Mouse (Mus musculus) v-Abl transformed pro-B cells (cell line): ENCODE results near the gene Ufc1.

Source experiments
- in situ Hi-C, 2 experiments: fragments of 400-800 bp; cut with MboI; formaldehyde crosslinking; loops; one replicate each; pipeline ENCODE4 v1.15.1; 2025; ENCODE audit not compliant: unreplicated experiment in 2 of 2

Gene Ufc1

DNA sequence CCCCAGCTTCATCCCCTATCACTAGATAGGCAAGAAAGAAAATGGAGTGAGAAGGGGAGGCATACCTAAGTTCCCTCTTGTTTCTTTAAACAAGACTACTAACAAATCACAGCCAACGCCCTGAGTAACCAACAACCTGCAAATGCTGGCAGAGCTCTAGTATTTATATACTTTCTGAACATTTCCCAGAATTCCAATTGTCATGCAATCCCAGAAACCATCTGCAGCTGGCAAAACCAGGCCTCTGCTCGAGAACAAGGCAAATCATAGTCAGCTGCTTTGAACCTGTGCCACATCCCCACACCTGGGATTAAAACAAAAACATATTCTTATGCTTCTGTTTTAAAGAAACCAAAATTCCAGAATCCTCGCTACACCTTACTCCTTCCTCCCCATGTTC, 1.5 kb downstream of the Ufc1 start:
- in situ Hi-C loops: loop anchor here in 1 of 2 experiments (25.0 kb wide), 1 partner anchor 1756 kb away; the partner anchor contains the start of gene Nuf2

DNA sequence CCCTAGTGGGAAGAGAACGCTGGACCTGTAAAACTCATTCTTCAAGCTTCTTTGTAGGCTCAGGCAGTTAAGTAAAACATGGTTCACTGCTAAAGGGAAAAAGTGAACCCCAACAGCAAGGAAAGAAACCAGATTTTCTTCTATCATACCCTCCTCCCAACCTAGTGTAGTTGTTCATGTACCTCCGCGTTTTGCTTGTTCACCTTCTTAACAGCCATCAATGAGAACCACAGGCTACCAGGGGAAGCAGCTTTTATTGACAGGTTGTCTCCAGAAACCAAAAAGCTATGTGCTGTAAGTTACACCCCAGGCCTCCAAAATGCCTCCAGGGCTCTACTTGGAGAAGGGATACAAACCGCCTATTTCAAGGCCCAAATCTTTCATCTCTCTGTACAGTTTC, 6.5 kb downstream of the Ufc1 start:
- in situ Hi-C loops: loop anchor here in 1 of 2 experiments (25.0 kb wide), 1 partner anchor 1751 kb away; the partner anchor contains the start of gene Nuf2

DNA sequence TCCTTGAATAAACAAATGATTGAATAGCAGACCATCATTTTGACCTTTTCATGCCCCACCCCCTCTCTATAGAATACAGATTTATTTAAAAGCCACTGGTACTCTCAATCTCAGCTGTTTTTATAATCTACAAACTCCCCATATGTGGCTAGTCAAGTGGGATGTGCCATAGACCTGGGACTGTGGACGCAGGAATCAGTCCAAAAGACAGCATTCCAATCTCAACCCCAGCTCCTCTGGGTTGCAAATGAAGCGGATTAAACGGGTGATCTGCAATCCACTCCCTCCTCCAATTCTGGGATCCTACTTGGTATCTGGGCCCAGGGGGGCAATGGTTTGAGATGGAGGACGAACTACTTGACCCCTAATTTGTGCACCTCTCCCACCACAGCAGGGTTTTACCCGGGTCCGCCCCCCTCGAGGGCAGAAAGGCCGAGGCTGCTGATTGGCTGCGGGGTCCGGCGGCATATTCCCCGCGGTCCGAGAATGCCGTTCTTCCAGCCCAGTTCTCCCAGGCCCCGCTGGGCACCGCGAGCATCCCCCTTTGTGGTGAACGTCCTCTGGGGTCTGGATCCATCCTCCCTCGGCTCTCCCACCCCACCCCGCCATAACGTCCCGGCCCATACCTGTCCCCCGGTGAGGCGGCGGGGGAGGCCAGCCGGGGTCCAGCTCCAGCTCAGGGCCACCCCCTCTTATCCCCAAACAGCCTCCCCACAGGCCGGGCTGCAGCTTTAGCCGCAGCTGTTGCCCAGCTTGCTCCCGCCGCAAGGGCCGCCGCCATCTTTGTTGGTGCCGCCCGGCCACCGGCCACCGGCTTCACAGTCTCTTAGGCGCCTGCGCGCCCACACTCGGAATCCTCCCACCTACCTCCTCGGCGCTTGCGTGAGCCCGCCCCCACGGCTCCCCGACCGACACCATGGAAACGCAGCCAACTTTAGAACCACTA, 7.4 kb downstream of the Ufc1 start, which contains the start of gene Usp21:
Gene Usp21 (minus strand): TSS at position 856 of the 946 bp plus-strand sequence.
- in situ Hi-C loops: loop anchor here in 1 of 2 experiments (25.0 kb wide), 1 partner anchor 1750 kb away; the partner anchor contains the start of gene Nuf2

DNA sequence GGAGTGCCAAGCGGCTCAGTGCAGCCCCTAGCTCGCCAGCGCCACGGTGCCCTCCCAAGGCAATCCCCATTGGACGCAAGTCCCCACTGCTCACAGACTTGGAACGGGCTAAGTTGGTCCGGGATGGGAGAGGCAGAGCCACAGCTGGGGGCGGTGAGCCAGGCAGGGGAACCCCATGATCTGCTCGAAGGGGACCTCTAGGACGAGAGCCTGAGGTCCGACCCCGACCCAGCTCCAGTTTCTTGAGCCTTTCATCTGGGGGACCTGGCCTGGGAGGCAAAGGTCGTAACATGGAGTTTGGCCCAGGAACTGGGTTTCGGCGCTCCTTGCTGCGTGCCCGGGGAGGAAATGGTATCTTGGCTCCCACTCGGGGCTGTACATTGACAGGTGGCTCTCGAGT, 8.3 kb downstream of the Ufc1 start:
- in situ Hi-C loops: loop anchor here in 1 of 2 experiments (25.0 kb wide), 1 partner anchor 1749 kb away; the partner anchor contains the start of gene Nuf2

DNA sequence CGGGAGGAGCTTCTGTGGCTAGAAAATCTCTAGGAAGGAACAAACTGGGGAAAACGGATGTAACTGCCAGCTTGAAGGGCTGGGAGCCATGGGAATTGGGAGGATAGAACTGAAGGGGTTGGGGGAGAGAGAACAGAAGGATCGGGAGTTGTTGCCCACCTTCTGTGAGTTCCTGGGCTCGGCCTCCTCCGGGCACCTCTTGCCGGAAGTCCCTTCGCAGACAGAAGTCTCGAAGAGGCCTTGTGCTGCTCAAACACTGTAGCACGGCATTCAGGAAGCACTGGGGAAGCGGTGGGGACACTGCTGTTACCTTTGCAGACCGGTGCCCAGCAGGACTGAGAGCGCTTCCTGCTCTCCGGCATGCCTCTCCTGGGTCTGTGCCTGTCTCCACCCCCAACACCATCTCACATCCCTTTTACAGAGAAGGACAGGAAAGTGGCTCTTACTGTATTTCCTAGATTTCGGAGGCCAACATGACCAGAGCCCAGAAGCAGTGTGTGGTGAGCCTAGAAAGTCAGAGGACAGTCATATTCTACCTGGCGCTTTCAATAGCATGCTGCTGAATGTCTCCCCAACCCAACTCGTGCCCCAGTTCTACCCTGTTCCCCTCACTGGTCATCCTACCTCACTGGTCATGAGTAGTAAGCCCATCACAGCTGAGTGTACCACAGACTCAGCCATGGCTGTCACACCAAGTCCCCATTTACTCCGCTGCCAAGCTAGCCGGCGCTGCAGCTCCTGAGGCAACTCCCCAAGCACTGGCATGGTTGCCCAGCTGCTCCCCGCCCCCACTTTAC, 9.5 kb downstream of the Ufc1 start:
- in situ Hi-C loops: loop anchor here in 1 of 2 experiments (25.0 kb wide), 1 partner anchor 1748 kb away; the partner anchor contains the start of gene Nuf2

DNA sequence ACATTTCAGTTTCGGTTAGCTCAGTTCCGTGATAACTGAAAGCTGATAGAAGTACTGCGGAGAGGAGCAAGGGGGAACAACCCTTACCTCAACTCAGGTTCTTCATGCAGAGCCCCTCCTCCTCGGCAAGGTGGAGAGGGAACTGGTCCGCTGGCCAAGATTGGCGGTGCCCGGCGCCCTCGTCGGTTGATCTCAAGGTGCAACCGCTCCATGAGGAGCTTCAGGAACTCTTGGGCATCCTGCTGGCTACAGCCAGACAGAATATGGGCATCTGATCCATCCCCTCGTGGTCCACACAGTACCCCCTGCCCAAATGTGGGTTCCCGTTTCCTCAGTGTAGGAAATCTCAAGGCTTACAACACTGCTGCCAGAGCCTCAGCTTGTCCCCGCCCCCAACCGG, 10.3 kb downstream of the Ufc1 start:
- in situ Hi-C loops: loop anchor here in 1 of 2 experiments (25.0 kb wide), 1 partner anchor 1747 kb away; the partner anchor contains the start of gene Nuf2

DNA sequence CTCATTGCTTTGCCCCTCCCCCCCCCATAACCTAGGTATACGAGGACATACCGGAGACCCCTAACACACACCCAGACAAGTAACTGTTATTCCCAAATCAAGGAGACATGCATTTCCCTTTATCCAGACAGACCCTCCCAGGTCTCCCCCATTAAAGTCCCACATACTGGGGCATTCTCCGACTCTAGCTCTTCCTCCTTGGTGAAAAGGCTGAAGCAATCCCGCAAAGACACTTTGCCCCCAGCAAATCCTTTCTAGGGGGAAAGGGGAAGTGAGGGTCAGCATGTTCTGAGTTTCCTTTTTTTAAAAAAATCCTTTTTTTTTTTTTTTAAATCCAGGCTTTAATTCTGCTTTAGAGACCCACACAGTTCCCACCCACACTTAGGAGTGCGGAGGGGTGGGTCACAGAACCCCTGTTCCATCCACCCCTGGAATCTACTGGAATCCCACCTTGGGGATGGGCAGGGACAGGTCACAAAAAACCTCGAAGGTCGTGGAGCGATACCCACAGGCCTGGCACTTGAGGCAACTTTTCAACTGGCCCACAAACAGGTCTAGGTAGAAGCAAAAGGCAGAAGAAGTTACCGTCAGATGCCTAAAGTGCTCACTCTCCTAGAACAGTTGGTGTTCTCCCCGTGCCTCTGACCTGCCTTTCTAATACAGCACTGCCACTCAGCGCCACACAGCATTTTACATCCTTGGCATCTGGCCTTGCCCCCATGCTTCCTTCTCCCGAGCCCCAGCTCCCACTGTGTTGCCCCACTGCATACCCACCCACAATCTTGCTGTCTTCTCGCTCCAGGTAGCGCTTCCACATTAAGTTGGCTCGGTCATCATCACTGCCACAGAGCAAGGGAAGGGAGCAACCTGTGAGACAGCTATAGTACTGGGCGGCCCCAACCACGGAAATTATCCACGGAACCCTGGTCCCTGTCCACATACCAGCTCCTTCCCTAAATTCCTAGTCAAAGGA, 11.3 kb downstream of the Ufc1 start:
- in situ Hi-C loops: loop anchor here in 1 of 2 experiments (25.0 kb wide), 1 partner anchor 1746 kb away; the partner anchor contains the start of gene Nuf2

DNA sequence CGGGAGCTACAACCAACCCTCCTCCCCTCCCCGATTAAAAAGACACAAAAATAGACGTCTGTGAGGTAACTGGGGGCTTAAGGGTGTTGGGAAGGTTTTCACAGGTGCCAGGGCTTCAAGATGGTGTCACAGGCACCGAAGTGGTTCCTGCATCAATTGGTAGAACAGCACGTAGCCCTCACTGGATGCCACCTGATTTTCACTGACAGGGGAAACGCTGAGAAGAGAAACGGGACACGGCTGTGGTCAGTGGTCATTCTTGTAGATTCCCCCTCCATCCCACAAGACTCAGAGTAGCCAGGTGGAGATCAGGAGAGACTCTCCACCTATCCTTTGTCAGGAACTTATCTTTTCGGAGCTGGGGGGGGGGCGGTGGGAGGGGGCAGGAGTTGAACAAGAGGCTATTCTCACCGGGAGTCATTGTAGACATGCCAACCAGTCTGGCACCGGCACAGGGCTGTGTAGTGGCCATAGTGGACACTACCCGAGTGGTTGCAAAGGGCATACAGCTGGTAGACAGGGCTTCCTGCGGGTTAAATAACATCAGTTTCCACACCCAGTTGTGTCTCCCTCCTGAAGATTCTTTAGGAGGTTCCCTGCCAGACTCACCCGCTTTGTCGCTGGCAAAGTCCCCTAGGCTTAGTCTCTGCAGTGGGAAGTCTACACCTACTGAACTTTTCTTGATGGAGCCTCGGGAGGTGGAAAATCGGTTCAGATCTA, 12.6 kb downstream of the Ufc1 start:
- in situ Hi-C loops: loop anchor here in 1 of 2 experiments (25.0 kb wide), 1 partner anchor 1745 kb away; the partner anchor contains the start of gene Nuf2

DNA sequence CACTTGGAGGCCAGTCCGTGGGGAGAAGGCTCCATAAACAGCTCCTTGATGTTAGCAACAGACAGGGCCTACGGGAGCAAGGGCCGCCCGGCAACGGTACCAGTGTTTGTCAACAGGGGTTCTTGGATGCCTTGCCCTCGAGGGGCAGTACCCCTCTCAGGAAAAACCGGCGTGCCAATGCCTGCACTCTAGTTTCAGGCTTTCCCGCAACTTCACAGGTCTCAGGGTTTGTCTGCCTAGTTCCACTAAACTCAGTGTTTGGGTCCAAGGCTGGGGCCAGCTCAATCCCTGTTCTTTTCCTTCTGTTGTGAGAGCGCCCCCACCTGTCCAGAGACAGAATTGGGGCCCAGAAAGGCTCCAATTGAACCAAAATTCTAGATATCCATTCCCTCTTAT, 13.3 kb downstream of the Ufc1 start:
- in situ Hi-C loops: loop anchor here in 1 of 2 experiments (25.0 kb wide), 1 partner anchor 1744 kb away; the partner anchor contains the start of gene Nuf2

DNA sequence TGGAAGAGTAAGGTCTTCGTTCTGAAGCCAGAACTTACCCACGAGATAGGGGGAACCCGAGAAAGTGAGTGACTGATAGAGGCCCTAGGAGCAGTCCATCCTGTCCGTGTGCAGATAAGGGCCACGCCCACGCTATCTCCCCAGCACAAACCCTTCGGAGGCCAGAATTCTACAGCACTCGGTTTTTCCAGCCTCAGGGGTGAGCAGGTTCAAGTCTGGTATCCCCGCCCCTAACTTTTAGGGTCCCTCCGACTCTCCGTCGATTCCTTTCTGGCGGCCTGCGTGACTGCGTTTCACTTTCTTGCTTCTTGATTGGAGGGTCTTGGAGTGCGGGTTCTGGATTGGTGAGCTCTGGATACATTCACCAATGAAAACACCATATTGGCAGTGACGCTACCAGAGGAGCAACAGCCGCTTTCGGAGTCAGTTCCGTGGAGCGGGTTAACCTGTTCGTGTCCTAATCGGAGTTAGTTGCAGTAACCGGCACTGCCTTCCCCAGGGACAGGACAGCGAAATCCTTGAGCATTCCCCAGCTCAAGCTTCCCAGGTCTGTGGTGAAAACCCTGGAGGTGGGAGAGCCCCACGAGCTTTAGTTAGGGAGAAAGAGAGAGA, 13.8 kb downstream of the Ufc1 start, which contains the start of gene Ppox:
Gene Ppox (minus strand): TSS at position 271 of the 612 bp plus-strand sequence.
- in situ Hi-C loops: loop anchor here in 1 of 2 experiments (25.0 kb wide), 1 partner anchor 1744 kb away; the partner anchor contains the start of gene Nuf2

DNA sequence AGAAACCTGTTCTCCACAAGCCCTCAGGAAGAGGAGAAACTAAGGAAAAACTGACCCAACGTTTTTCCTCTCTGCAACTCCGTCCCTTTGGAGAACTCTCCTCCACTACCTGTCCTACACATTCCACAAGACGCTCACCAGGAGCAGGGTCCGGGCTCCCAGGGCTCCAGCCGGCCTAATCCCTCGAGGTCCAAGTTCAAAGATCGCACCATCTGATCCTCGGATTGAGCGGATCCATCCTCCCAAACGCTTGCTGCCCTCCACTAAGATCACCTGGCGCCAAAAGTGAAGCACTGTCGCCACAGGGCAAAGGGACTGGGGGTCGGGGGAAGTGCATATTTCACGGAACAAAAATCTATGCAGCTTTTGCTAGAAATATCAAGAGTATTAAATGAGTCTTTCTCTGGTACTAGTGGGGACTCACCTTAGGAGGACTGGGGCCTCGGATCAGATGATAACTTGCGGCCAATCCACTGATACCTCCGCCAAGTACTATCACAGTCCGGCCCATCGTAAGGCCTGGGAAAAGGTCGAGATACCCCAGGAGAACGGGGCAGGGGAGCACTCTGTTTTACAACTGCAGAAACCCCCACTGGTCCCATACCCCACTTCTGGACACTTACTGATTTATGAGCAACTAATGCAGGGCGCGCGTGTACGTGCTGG, 14.4 kb downstream of the Ufc1 start:
- in situ Hi-C loops: loop anchor here in 1 of 2 experiments (25.0 kb wide), 1 partner anchor 1743 kb away; the partner anchor contains the start of gene Nuf2

DNA sequence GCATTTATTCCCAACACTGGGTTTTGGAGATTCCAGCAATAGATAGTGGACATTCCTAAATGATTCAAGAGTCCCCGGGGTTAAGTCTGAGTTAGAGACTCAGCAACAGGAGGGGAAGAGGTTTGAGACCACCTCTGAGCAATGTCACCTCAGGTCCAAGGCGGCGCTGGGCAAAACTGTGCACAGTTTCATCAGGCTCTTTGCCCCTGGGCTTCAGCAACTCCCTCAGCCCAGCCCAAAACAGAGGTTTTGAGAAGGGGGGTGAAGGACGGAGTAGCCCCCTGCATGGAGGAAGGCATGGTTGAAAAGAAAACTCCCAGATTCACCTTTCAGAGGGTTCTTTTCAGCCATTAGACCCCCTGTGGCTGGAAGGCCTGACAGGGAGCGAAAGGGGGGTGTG, 15.1 kb downstream of the Ufc1 start:
- in situ Hi-C loops: loop anchor here in 1 of 2 experiments (25.0 kb wide), 1 partner anchor 1742 kb away; the partner anchor contains the start of gene Nuf2

DNA sequence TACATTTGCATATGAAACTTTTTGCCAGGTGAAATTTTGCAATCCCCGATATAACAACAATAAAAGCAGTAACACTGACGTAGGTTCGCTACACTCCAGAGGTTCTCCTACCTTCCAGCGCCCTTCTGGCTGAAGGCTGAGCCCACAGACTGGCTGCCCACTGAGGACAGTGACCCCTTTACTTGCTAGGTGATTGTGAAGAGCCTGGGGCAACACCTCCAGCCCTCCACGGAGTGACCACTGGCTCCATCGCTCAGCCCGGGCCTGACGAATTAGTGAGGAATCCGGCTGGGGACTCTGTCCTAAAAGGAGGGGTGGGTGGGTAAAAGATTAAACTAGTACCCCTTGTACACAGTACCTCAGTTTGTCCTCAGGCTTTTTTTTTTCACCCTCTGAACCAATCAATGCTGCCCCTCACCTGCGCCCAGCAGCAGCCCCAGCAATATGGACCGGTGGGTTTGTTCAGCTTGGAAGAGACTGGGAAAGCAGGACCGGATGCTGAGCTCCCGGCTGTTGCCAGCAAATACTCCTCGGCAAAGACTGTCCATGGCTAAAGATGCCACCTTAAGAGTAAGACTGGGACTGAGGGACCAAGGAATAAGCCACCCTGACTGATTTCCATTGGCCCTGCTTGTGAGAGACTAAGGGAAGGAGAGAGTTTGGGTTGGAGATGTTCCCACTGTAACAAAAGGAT, 15.7 kb downstream of the Ufc1 start:
- in situ Hi-C loops: loop anchor here in 1 of 2 experiments (25.0 kb wide), 1 partner anchor 1742 kb away; the partner anchor contains the start of gene Nuf2

DNA sequence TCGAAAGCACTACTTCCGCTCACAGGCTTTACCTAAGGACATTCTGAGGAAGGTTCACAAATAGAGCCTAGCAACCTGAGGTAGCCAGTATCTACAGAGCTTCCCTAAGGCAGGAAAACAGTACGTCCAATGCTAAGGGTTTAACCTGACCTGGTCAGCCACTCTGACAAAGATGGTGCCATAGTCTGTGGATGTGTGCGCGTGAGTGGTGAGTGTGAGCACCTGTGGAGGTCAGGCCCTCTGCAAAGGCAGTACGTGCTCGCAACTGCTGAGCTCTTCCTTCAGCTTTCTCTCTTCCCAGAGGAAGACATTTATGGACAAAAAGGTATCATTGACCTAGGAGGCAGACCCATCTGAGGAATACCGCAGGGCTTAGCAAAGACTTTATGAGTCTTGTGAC, 16.4 kb downstream of the Ufc1 start:
- in situ Hi-C loops: loop anchor here in 1 of 2 experiments (25.0 kb wide), 1 partner anchor 1741 kb away; the partner anchor contains the start of gene Nuf2

DNA sequence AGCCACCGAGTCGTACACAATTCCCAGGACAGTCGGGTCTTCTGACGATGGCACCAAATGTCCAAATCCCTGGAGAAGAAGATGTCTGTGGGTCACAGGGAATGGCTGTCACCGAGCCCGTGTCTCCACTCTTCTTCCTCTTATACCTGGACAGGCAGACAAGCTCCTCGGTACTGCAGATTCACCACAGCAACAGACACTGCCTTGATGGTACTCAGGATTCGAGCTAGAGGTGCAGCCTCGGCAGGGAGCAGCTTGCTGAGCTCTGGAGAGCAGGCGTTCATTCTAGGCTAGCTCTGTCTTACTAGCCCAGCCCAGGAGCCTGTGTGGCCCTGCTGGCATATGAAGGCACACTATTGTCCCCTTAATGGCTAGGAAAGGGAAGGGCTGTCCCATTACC, 17.1 kb downstream of the Ufc1 start:
- in situ Hi-C loops: loop anchor here in 1 of 2 experiments (25.0 kb wide), 1 partner anchor 1740 kb away; the partner anchor contains the start of gene Nuf2

DNA sequence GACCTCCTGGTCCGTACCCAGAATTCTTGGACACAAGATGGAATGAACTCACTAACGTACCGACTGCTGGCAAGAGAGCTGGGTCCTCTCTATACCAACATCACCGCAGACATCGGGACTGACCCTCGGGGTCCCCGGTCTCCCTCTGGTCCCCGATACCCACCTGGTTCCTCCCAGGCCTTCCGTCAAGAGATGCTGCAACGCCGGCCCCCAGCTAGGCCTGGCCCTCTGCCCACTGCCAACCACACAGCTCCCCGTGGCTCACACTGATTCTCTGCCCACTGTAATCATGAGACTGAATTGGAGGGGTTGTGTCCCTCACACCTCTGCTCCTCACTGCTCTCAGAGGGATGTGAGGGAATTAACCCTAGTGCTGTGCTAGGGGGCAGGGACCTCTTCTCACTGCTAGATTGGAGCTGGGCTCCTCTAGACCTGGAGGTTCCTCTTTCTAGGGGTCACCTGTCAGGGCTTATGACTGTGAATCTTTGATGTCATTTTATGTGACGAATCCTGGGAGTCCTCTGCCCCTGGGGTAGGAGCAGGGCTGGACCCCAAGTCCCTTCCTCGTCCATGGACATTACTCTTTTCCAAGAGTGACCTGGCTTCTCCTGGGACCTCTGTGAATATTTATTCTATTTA, 18.6 kb downstream of the Ufc1 start:
- in situ Hi-C loops: loop anchor here in 1 of 2 experiments (25.0 kb wide), 1 partner anchor 1739 kb away; the partner anchor contains the start of gene Nuf2
